Mouse (Mus musculus) embryonic fibroblast, embryonic 13.5 days (primary cell): ENCODE data around the gene Cap1. TPM values are rescaled to one million over a fixed set of nuclear protein-coding genes. Genes with fewer than 3 reads are reported as not detected.

Source experiments
- H3K27ac ChIP-seq: 2 replicates; pipeline ENCODE4 v1.5.1; 2012; ENCODE audit warnings: low read length, control low read depth, inconsistent platforms; ENCODE audit not compliant: insufficient read depth
- H3K4me1 ChIP-seq: 2 replicates; pipeline ENCODE4 v1.6.1; 2011; ENCODE audit warnings: low read length; ENCODE audit not compliant: control insufficient read depth, insufficient read depth
- H3K4me3 ChIP-seq: 2 replicates; pipeline ENCODE4 v1.5.1; 2011; ENCODE audit warnings: mild to moderate bottlenecking, control low read depth, low read length; ENCODE audit not compliant: insufficient read depth
- CTCF ChIP-seq: IDR thresholded peaks from 2 replicates; pipeline ENCODE4 v1.5.1; 2011; ENCODE audit warnings: mild to moderate bottlenecking, control low read depth, low read length, moderate library complexity, borderline replicate concordance; ENCODE audit not compliant: insufficient read depth
- POLR2A ChIP-seq: IDR thresholded peaks from 2 replicates; pipeline ENCODE4 v1.6.1; 2011; ENCODE audit warnings: low read depth, mild to moderate bottlenecking, control low read depth, low read length, moderate library complexity
- polyA plus RNA-seq: library from polyadenylated mRNA; stranded (reverse); fragments of >200 nt; gene quantifications from 2 replicates; pipeline ENCODE4 v1.2.4, GENCODE M21; 2011; ENCODE audit warnings: low read depth; ENCODE audit not compliant: missing spikeins, insufficient read length

The Cap1 gene
- polyA plus RNA-seq, 1 experiment = 317 TPM

DNA sequence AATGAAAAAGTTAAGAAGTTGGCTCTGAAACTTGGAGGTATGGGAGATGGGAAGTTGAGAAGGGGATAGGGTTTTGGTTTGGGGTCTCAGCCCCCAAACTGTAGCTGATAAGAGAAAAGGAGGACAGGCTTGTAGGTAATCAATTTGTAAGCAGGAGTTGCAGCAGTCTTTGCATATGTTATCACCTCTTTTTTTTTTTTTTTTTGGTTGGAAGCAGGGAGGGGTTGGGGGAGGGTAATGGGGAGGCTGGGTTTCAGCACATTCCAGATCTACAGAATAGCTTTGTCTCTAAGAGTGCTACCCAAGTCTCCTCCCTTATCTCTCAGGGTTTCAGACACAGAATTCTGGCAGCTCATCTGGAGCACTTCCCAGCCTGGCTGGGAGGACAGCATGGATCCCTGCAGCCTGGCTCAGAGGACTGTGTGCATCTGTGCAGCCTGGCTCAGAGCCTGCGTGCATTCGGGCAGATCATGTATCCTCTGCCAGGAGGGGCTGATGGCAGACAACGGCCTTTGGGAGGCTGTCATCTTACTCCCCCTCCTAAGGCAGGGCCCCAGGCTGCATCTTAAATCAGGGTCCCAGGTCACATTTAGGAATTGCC is 5.1 kb upstream of the Cap1 start:
- Histone ChIP-seq H3K4me3 (no peak overlapping the region), H3K27ac (peak overlapping the region; percentile 34; the same call in 1 of the 2 replicates), H3K4me1 (no peaks in the 10 kb centered on the region; the same call in 1 of the 2 replicates)
- TF ChIP-seq POLR2A (no peak), CTCF (no peak)

DNA sequence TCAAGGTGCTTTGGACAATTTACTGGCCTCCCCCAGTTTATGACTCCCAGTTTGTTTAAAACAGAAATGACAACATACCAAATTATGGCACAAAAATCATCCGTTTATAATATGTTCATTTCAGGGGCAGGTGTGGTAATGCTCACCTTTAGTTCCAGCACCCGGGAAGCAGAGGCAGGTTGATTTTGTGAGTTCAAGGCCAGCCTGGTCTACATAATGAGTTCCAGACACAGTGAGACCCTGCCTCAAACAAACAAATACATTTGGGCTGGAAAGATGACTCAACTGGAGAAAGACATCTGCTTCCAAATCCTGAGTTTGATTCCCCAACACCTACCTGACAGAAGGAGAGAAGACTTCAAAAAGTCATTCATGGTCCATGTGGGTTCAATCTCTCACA is 1.5 kb upstream of the Cap1 start:
- TF ChIP-seq POLR2A = no peak
- no peak for TF ChIP-seq CTCF
- no peak overlapping the region for H3K4me3 ChIP-seq
- peaks cover 2% of the 10 kb centered on the region; the same call in 1 of the 2 replicates for H3K4me1 ChIP-seq
- peak overlapping the region; percentile 99 for H3K27ac ChIP-seq

DNA sequence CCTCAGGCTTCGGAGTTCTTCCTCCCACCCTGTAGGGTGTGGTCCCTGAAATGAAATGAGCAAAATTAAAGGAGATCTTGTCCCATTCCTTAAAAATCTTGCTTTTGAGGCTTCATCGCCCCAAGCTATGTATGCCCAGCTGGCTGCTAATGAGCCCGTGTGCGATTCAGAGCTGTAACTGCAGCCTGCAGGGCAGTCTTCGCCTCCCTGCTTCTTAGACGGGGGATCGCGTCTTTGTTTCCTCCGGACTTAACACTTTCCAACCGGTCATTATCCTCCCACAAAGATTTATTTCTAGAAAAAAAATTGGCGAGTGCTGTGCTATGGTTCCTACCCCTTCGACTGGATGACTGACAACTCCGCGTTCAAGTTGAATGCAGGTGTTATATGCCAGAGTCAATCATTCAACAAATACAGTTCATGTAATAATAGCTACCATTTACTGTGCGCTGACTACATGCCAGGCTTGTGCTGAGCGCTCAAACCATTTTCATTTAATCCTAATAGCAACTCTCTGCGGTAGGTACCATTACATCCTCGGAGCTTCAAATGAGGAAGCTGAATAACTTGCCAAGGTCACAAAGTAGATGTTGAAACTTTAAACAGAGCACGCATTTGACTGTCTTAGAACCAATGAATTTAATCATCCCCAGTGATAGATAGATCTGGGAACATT is 861 bp upstream of the Cap1 start:
- Histone ChIP-seq H3K4me1 (peaks cover 6% of the 10 kb centered on the region), H3K4me3 (peak overlapping the region; percentile 53), H3K27ac (peak overlapping the region; percentile 99)
- TF ChIP-seq POLR2A = peak; percentile 29; the same call in 1 of the 2 replicates
- no peak for TF ChIP-seq CTCF

DNA sequence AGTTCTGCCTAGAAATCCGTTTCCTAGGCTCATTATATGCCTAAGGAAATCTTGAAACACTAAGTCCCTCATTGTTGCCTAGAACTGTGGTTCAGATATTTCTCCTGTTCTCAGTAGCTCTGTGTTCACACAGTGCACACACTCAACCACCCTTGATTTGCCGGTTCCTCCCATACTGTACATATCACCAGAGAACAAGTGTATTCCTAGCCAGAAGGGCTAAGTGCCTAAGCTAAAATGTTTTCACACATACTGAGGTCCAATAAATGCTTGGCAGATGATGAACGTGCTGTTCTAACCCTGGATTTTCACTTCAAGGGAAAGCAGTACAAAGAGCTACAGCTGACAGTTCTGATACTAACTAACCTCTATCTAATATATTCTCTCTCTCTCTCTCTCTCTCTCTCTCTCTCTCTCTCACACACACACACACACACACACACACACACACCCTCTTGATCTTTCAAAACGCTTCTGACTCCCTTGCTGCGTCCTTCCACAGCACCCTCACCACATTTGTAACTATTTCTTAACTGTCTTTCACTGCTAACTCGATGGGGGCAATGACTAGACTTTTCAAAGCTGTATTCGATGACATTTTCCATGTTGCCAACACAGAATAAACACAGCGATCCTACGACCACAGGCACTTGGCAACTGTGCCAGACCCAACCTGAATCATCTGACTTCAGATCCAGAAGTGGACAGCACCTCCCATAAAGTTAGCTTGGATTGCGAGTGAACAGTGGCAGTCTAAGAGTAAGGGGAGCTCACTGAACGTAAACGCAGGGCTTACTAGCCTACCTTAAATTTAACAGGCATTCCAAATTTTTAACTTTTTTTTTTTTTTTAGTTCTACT is 1.1 kb downstream of the Cap1 start:
- TF ChIP-seq POLR2A (peak; percentile 40; the same call in 1 of the 2 replicates), CTCF (no peak)
- peaks cover 7% of the 10 kb centered on the region for H3K4me1 ChIP-seq
- peak overlapping the region; percentile 77 for H3K4me3 ChIP-seq
- H3K27ac ChIP-seq = peak overlapping the region; percentile 77

DNA sequence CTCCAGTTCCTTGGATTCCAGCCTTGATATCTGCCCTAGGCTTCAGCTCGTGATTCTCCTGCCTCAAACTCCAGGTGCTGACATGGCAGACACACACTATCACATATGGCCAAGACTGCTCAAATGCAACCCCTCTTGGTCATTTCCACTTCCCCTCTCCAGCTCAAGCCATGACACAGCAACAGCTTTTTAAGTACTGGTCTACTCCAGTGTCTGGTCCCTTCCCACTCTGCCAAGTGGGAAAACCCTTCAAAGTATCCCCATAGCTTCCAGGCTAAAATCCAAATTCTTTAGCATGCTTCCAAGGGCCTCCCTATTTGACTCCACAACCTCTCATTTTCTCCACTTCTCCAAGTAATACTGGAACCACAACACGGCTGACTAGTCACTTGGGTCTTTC is 1.8 kb downstream of the Cap1 start:
- peak overlapping the region; percentile 77 for H3K4me3 ChIP-seq
- H3K4me1 ChIP-seq = peaks cover 7% of the 10 kb centered on the region
- H3K27ac ChIP-seq = peak overlapping the region; percentile 77
- 0 out of 2 replicates have a peak, but pooled peaks have one; percentile 17 for TF ChIP-seq POLR2A
- TF ChIP-seq CTCF = no peak

DNA sequence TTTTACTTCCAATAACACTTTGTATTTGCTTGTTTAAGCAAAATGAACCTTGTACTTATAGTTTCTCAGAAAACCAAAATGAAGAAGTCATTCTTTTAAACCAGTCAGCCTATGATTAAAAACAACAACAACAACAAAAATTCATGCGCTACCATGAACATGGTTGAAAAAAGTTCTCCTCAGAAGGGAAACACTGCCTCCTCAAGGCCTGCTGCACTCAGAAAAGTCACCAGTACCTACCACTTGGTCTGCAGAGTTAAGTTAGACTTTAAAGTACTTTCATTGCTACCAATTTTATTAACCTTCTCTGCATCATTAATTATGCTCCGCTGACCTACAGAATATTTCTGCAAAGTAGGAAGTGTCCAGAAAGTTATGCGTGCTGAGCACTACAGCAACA is 2.6 kb downstream of the Cap1 start:
- H3K27ac ChIP-seq = 0 out of 2 replicates have a peak overlapping the region, but pooled peaks have one; percentile 77
- H3K4me1 ChIP-seq = peaks cover 11% of the 10 kb centered on the region
- TF ChIP-seq POLR2A (no peak), CTCF (no peak)
- H3K4me3 ChIP-seq = peak overlapping the region; percentile 77

DNA sequence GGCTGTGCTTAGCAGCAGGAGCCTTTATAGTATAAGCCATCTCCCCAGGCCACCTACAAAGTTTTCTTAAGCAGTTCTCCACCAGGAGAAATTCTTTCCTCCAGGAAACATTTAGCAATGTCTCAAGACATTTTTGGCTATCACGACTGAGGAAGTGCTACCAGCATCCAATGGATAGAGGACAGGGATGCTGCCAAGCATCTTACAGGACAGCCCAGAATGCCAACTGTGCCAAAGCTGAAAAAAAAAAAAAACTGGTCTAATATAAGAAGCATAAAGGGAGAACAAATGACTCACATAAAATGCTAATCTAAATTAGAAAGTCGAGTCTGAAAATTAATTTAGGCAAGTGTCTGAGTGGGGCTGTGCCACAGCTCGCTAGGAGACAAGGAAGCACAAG is 3.3 kb downstream of the Cap1 start:
- TF ChIP-seq CTCF = no peak
- no peak for TF ChIP-seq POLR2A
- H3K27ac ChIP-seq = no peak overlapping the region
- peak overlapping the region; percentile 17; the same call in 1 of the 2 replicates for H3K4me3 ChIP-seq
- peaks cover 11% of the 10 kb centered on the region for H3K4me1 ChIP-seq

DNA sequence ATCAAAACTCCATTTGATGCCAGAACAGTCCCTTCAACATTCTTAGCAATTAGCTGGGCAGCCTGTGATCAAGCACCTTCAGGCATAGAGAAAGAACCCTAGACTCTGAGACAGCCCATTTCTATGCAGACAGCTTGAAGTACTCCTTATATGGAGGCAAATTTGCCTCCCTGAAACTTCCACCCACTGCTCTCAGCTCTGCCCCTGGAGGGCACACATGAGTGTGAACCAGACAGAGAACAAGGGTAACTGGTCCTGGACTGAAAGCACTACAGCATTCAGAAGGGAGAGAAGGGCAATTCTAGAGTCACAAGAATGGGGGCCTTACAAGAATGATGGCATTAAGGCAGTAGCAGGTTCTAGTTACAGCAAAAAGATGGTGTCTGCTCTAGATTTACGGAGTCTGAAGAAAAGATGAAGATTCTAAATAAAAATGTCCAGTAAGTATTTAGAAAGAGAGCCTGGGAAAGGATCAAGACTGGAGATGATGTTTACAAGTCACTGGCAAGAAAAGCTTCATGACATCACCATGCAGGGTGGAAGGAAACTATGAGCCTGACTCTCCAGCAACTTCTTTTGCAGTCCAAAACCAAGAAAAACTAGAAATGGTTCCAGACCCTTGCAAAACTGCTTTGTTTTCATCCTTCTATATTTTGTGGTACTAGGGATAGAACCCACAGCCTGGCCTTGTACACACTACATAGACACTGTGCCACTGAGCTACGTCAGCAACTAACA is 7.4 kb downstream of the Cap1 start:
- TF ChIP-seq POLR2A = no peak
- no peak for TF ChIP-seq CTCF
- H3K4me3 ChIP-seq = no peak overlapping the region
- peaks cover 14% of the 10 kb centered on the region for H3K4me1 ChIP-seq
- H3K27ac ChIP-seq = peak overlapping the region; percentile 93

DNA sequence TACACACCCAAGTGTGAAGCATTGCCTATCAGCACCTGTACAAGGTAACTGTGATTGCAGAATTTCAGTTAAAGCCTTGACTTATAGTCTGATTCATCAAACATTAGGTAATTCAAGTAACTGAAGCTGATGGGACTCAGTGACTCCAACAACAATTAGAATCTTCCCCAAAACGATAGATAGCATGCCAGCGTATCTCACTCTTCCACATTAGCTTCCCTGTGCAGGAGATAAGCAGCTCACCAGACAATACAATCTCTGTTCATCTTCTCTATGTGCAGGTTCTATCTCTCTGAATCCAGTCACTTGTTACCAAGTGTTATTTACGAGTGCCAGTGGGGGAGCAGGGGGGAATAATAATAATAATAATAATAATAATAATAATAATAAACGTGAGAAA is 12.3 kb downstream of the Cap1 start:
- no peak for TF ChIP-seq POLR2A
- H3K4me1 ChIP-seq = peaks cover 16% of the 10 kb centered on the region
- H3K4me3 ChIP-seq = no peak overlapping the region
- no peak overlapping the region for H3K27ac ChIP-seq
